Mouse (Mus musculus) testis, adult 10 weeks (tissue): ENCODE measurements around the gene Gosr1. TPM values are rescaled to one million over a fixed set of nuclear protein-coding genes. Genes with fewer than 3 reads are reported as not detected.

Experiments
- polyA plus RNA-seq: library from polyadenylated mRNA; stranded (reverse); fragments of 350-450 nt; fragmentation: Illumina TruSeq; extraction: RNeasy Lipid Tissue Mini Kit (QIAGEN cat#74804); gene quantifications from one replicate; pipeline ENCODE4 v1.2.3, GENCODE M21; 2014; ENCODE audit warnings: low read depth, low replicate concordance

The Gosr1 gene
- polyA plus RNA-seq = 36.0 TPM

GRCm38 (mm10) chr11:76763053-76763740, at the start of gene Gosr1:
Gene Gosr1 (minus strand): TSS chr11:76763579.

DNA sequence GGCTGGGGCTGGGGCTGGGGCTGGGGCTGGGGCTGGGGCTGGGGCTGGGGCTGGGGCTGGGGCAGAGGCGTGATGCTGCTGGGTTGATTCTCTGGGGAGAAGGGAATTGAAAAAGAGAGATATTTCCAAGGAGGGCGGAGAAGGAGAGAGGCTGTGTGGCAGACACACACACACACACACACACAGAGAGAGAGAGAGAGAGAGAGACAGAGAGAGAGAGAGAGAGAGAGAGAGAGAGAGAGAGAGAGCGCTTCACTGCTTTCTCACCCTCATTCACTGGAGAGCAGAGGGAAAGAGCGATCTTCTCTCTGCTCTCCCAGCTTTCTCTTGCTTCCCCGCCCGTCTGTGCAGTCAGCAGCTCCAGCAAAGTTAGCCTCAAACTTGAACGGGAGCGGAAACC, 83.9 kb downstream of the Gosr1 start, which contains the start of gene Trarg1:
Gene Trarg1 (plus strand): TSS at position 301 of the 400 bp plus-strand sequence.

Other genes starting within 250 kb of the Gosr1 start
- gene Abr, start 141.3 kb downstream of the Gosr1 start, polyA plus RNA-seq = 3.2 TPM
- not detected for gene Bhlha9, start 91.1 kb downstream of the Gosr1 start, polyA plus RNA-seq
- gene Trarg1, start 83.8 kb downstream of the Gosr1 start, polyA plus RNA-seq = not detected
- 28.7 TPM for gene Cpd, start 83.4 kb upstream of the Gosr1 start, polyA plus RNA-seq
- not detected for gene Tmigd1, start 138.6 kb upstream of the Gosr1 start, polyA plus RNA-seq
- gene Blmh, start 161.2 kb upstream of the Gosr1 start, polyA plus RNA-seq = 52.9 TPM
- gene Slc6a4, start 235.0 kb upstream of the Gosr1 start, polyA plus RNA-seq = 0.91 TPM